Mouse (Mus musculus) neural tube, embryonic 11.5 days (tissue): Measurements from ENCODE around the gene Cnr2. TPM values are rescaled to one million over a fixed set of nuclear protein-coding genes. Genes with fewer than 3 reads are reported as not detected.
A peak's percentile ranks its signal among the peaks of the same experiment; 100 is the strongest.
"Not testable (repeated sequence)": the region's sequence is repeated elsewhere in the genome, so short reads cannot be mapped to it uniquely, and the experiment has no call there.

Source experiments
- ATAC-seq: fragments of 200-750 bp; cut with Nextera tagmentation; 2 replicates; pipeline ENCODE4 v1.8.0; 2017; ENCODE audit warnings: moderate number of reproducible peaks, mild to moderate bottlenecking, moderate TSS enrichment, moderate library complexity; ENCODE audit not compliant: insufficient read depth, low FRiP score, low TSS enrichment
- DNase-seq: peaks from one replicate; pipeline ENCODE4 v3.0.0-alpha.2; 2015; ENCODE audit warnings: low spot score
- H3K27ac ChIP-seq: fragments of 300-500 bp; sonication (generic); 2 replicates; pipeline ENCODE4 v1.5.1; 2014; ENCODE audit warnings: low read depth, mild to moderate bottlenecking, low read length
- H3K27me3 ChIP-seq: fragments of 300-500 bp; sonication (generic); 2 replicates; pipeline ENCODE4 v1.6.1; 2014; ENCODE audit warnings: mild to moderate bottlenecking, low read length, mixed read lengths; ENCODE audit not compliant: control insufficient read depth, insufficient read depth
- H3K36me3 ChIP-seq: fragments of 300-500 bp; sonication (generic); 2 replicates; pipeline ENCODE4 v1.6.1; 2014; ENCODE audit warnings: mild to moderate bottlenecking, low read length, moderate library complexity, mixed read lengths; ENCODE audit not compliant: control insufficient read depth, insufficient read depth
- H3K4me1 ChIP-seq: fragments of 300-500 bp; sonication (generic); 2 replicates; pipeline ENCODE4 v1.6.1; 2014; ENCODE audit warnings: low read length, mixed read lengths; ENCODE audit not compliant: control insufficient read depth, insufficient read depth
- H3K4me2 ChIP-seq: fragments of 300-500 bp; sonication (generic); 2 replicates; pipeline ENCODE4 v1.6.1; 2014; ENCODE audit warnings: low read depth, mild to moderate bottlenecking, moderate library complexity
- H3K4me3 ChIP-seq: fragments of 300-500 bp; sonication (generic); 2 replicates; pipeline ENCODE4 v1.5.1; 2014; ENCODE audit warnings: low read depth, low read length
- H3K9ac ChIP-seq: fragments of 300-500 bp; sonication (generic); 2 replicates; pipeline ENCODE4 v1.6.1; 2014; ENCODE audit warnings: mild to moderate bottlenecking, low read length
- H3K9me3 ChIP-seq: fragments of 300-500 bp; sonication (generic); 2 replicates; pipeline ENCODE4 v1.6.1; 2016; ENCODE audit warnings: low read length; ENCODE audit not compliant: control insufficient read depth
- WGBS: fragments of 180-500 bp; shearing (Covaris S2); extraction: QIAGEN DNeasy Blood & Tissue Kit; methylation state at CpG from one replicate; pipeline ENCODE4 v1.1.7; 2014; 5-methylcytosine and 5-hydroxymethylcytosine counted together
- polyA plus RNA-seq: library from polyadenylated mRNA; unstranded; fragments of >200 nt; fragmentation: Nextera tagmentation; extraction: Ambion mirVana; gene quantifications from 2 replicates; pipeline ENCODE4 v1.2.1, GENCODE M21; 2014

The Cnr2 gene
- polyA plus RNA-seq, 1 experiment from 2014 or later: 1.0 TPM

DNA sequence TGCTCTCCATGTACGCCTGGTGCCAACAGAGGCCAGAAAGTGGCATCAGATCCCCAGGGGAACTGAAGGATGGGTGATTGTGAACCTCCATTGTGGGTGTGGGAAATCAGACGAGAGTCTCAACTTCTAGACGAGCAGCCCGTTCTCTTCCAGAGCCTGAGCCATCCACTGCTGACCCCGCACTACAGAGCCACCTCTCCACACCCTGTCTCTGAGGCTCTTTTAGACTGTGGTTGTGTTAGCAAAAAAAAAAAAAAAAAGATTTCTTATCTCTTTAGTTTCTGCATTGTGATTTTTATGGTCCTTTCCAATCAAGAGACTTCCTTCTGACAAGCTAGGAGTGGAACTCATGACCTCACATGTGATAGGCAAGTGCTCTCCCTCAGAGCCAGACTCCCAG, 34.2 kb downstream of the Cnr2 start:
- Histone ChIP-seq H3K4me3 (no peak overlapping the region), H3K27ac (no peak overlapping the region), H3K9ac (no peak overlapping the region), H3K36me3 (peaks cover 2% of the 10 kb centered on the region; the same call in 1 of the 2 replicates), H3K4me1 (no peaks in the 10 kb centered on the region), H3K4me2 (no peak overlapping the region), H3K27me3 (no peaks in the 10 kb centered on the region), H3K9me3 (no peaks in the 10 kb centered on the region)
- ATAC-seq (no peak), DNase-seq (no peak)
- WGBS: 87% methylated on average over 5 of the region's 5 CpGs

GRCm38 (mm10) chr4:135929828-135930227, 34.6 kb downstream of the Cnr2 start:
- DNase-seq: no peak
- WGBS: 92% methylated on average over 9 of the region's 9 CpGs

GRCm38 (mm10) chr4:135930239-135930638, 35.0 kb downstream of the Cnr2 start:
- Histone ChIP-seq H3K36me3 (peaks cover 2% of the 10 kb centered on the region; the same call in 1 of the 2 replicates), H3K9me3 (no peaks in the 10 kb centered on the region), H3K27ac (no peak overlapping the region), H3K9ac (no peak overlapping the region), H3K4me1 (no peaks in the 10 kb centered on the region), H3K4me3 (no peak overlapping the region), H3K27me3 (no peaks in the 10 kb centered on the region), H3K4me2 (no peak overlapping the region)
- 92% methylated on average over 8 of the region's 8 CpGs for WGBS
- DNase-seq (no peak), ATAC-seq (no peak)

More at GRCm38 (mm10) chr4:135929828-135930227, 34.6 kb downstream of the Cnr2 start:
- H3K36me3 ChIP-seq: peaks cover 2% of the 10 kb centered on the region; the same call in 1 of the 2 replicates
- no peaks in the 10 kb centered on the region for H3K4me1 ChIP-seq
- no peaks in the 10 kb centered on the region for H3K27me3 ChIP-seq
- H3K4me2 ChIP-seq: no peak overlapping the region
- no peaks in the 10 kb centered on the region for H3K9me3 ChIP-seq
- H3K27ac ChIP-seq: no peak overlapping the region
- H3K9ac ChIP-seq: no peak overlapping the region
- no peak overlapping the region for H3K4me3 ChIP-seq
- ATAC-seq: no peak

- H3K4me2 ChIP-seq: no peak overlapping the region
Measured at GRCm38 (mm10) chr4:135931832-135932231, 36.6 kb downstream of the Cnr2 start.

GRCm38 (mm10) chr4:135934708-135935500, 39.7 kb downstream of the Cnr2 start:
- no peak overlapping the region for H3K4me2 ChIP-seq
- H3K4me1 ChIP-seq: no peaks in the 10 kb centered on the region
- H3K9ac ChIP-seq: no peak overlapping the region
- H3K27me3 ChIP-seq: no peaks in the 10 kb centered on the region
- ATAC-seq (no peak), DNase-seq (peak; percentile 30)
- H3K4me3 ChIP-seq: no peak overlapping the region
- H3K27ac ChIP-seq: no peak overlapping the region
- H3K36me3 ChIP-seq: peaks cover 2% of the 10 kb centered on the region; the same call in 1 of the 2 replicates
- H3K9me3 ChIP-seq: no peaks in the 10 kb centered on the region
- 66% methylated on average over 12 of the region's 12 CpGs for WGBS

More at GRCm38 (mm10) chr4:135931832-135932231, 36.6 kb downstream of the Cnr2 start:
- no peaks in the 10 kb centered on the region for H3K4me1 ChIP-seq
- H3K27ac ChIP-seq: no peak overlapping the region
- 60% methylated on average over 5 of the region's 5 CpGs for WGBS
- no peak overlapping the region for H3K4me3 ChIP-seq
- no peak overlapping the region for H3K9ac ChIP-seq
- DNase-seq (no peak), ATAC-seq (no peak)
- peaks cover 2% of the 10 kb centered on the region; the same call in 1 of the 2 replicates for H3K36me3 ChIP-seq
- no peaks in the 10 kb centered on the region for H3K27me3 ChIP-seq
- no peaks in the 10 kb centered on the region for H3K9me3 ChIP-seq

DNA sequence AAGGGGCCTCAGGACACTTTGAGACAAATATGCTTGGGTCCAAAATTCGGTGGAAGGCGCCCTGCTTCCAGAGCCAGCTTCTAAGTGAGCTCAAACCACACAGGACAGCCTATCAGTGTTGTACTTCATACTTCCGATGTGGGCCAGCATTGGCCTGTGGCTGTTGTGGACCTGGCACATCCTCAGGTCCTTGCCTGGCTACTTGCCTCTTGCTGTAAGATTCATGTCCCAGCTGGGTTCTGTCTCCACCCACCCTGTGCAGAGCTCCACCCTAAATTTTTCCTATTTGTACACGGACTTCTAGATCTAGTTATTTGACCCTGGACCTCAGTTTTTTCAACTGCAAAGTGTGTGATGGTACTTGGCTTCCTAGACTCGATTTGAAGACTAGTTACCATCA, 40.3 kb downstream of the Cnr2 start:
- no peaks in the 10 kb centered on the region for H3K27me3 ChIP-seq
- no peaks in the 10 kb centered on the region for H3K4me1 ChIP-seq
- H3K4me2 ChIP-seq: no peak overlapping the region
- 78% methylated on average over 5 of the region's 5 CpGs for WGBS
- ATAC-seq (no peak), DNase-seq (no peak)
- H3K36me3 ChIP-seq: peaks cover 2% of the 10 kb centered on the region; the same call in 1 of the 2 replicates
- H3K9ac ChIP-seq: no peak overlapping the region
- no peak overlapping the region for H3K4me3 ChIP-seq
- H3K27ac ChIP-seq: no peak overlapping the region
- H3K9me3 ChIP-seq: no peaks in the 10 kb centered on the region

DNA sequence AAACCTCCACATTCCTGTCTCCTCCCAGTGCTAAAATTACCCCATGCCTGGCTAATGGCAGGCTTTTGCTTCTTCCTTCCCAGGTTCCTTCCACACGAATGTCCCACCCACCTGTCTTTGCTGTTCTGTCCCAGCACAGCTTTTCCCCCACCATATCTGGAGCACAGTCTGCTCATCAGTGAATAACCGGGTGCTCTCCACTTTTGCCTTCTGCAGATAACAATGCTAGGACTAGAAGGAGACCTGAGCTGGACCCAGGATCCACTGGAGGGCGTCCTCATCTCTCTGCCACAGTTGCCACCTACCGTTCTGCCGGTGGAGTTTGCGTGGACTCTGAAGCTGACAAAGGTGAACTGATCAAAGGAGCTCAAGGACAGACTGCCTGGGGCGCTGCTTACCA, 43.7 kb downstream of the Cnr2 start:
- Histone ChIP-seq H3K9ac (no peak overlapping the region), H3K27ac (no peak overlapping the region), H3K4me3 (no peak overlapping the region), H3K27me3 (no peaks in the 10 kb centered on the region), H3K36me3 (peaks cover 3% of the 10 kb centered on the region), H3K9me3 (no peaks in the 10 kb centered on the region), H3K4me2 (no peak overlapping the region), H3K4me1 (no peaks in the 10 kb centered on the region)
- ATAC-seq (no peak), DNase-seq (no peak)
- 78% methylated on average over 7 of the region's 7 CpGs for WGBS

DNA sequence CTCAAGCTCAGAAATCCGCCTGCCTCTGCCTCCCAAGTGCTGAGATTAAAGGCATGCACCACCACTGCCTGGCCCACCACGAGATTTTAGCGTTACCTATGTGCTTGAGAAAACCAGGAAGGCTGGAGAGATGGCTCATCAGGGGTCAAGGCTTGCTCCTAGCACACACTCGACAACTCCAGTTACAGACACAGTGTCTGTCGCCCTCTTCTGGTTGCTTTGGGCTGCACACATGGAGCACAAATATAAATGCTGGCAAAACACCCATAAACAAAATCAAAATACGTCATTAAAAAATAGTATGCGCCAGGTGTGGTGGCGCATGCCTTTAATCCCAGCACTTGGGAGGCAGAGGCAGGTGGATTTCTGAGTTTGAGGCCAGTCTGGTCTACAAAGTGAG, 45.8 kb downstream of the Cnr2 start:
- ATAC-seq, H3K9me3 ChIP-seq, H3K9ac ChIP-seq, H3K36me3 ChIP-seq, H3K4me2 ChIP-seq, H3K4me1 ChIP-seq, H3K4me3 ChIP-seq, H3K27me3 ChIP-seq, DNase-seq, H3K27ac ChIP-seq: not testable (repeated sequence)
- WGBS: 84% methylated on average over 8 of the region's 8 CpGs

GRCm38 (mm10) chr4:135942193-135942592, 47.0 kb downstream of the Cnr2 start:
- no peak overlapping the region for H3K4me2 ChIP-seq
- DNase-seq (no peak), ATAC-seq (no peak)
- peaks cover 7% of the 10 kb centered on the region for H3K4me1 ChIP-seq
- 89% methylated on average over 6 of the region's 6 CpGs for WGBS
- H3K9ac ChIP-seq: no peak overlapping the region
- H3K27me3 ChIP-seq: no peaks in the 10 kb centered on the region
- H3K36me3 ChIP-seq: peaks cover 3% of the 10 kb centered on the region
- H3K27ac ChIP-seq: no peak overlapping the region
- no peak overlapping the region for H3K4me3 ChIP-seq
- H3K9me3 ChIP-seq: no peaks in the 10 kb centered on the region
